Mouse (Mus musculus) left cerebral cortex, adult 18-20 months (tissue): ENCODE results near the gene Cnot1. TPM values are rescaled to one million over a fixed set of nuclear protein-coding genes. Genes with fewer than 3 reads are reported as not detected.
"Not testable (repeated sequence)": the region's sequence is repeated elsewhere in the genome, so short reads cannot be mapped to it uniquely, and the experiment has no call there.

ENCODE experiments used
- DNase-seq, 2 experiments: peaks; one replicate each; pipeline ENCODE4 v3.0.0; 2021 to 2022; ENCODE audit warnings: low spot score in 2 of 2, mixed read lengths in 1 of 2
- total RNA-seq, 2 experiments: library from RNA; stranded (reverse); gene quantifications; 2 replicates each; pipeline ENCODE4 v1.2.3; 2021

Cnot1 gene
- total RNA-seq, 2 experiments from 2014 or later, result 129 to 130 TPM

- no peak for DNase-seq
Measured at GRCm38 (mm10) chr8:95818211-95818610, 10.9 kb upstream of the Cnot1 start.

GRCm38 (mm10) chr8:95817597-95817996, 10.3 kb upstream of the Cnot1 start:
- no peak for DNase-seq

GRCm38 (mm10) chr8:95816044-95816708, 8.9 kb upstream of the Cnot1 start:
- no peak for DNase-seq

GRCm38 (mm10) chr8:95810184-95810591, 2.9 kb upstream of the Cnot1 start:
- no peak for DNase-seq

GRCm38 (mm10) chr8:95809116-95809515, 1.9 kb upstream of the Cnot1 start:
- no peak for DNase-seq

GRCm38 (mm10) chr8:95808631-95809030, 1.4 kb upstream of the Cnot1 start:
- DNase-seq, result no peak

- DNase-seq, result peak; percentile 93 to 94
Measured at GRCm38 (mm10) chr8:95807861-95808260, 597 bp upstream of the Cnot1 start.

- peak; percentile 31 to 55 for DNase-seq
Measured at GRCm38 (mm10) chr8:95806461-95807191, 638 bp downstream of the Cnot1 start.

GRCm38 (mm10) chr8:95805482-95805881, 1.8 kb downstream of the Cnot1 start:
- DNase-seq, result no peak

GRCm38 (mm10) chr8:95802231-95802630, 5.0 kb downstream of the Cnot1 start:
- no peak for DNase-seq

- DNase-seq, result no peak
Measured at GRCm38 (mm10) chr8:95801476-95802064, 5.7 kb downstream of the Cnot1 start.

- DNase-seq, result no peak
Measured at GRCm38 (mm10) chr8:95800353-95800752, 6.9 kb downstream of the Cnot1 start.

GRCm38 (mm10) chr8:95799891-95800290, 7.4 kb downstream of the Cnot1 start:
- DNase-seq, result no peak

- DNase-seq, result no peak
Measured at GRCm38 (mm10) chr8:95799117-95799516, 8.1 kb downstream of the Cnot1 start.

GRCm38 (mm10) chr8:95795333-95796061, 11.8 kb downstream of the Cnot1 start:
- DNase-seq, result not testable (repeated sequence)

- no peak for DNase-seq
Measured at GRCm38 (mm10) chr8:95785591-95785990, 21.7 kb downstream of the Cnot1 start.

GRCm38 (mm10) chr8:95782628-95783027, 24.6 kb downstream of the Cnot1 start:
- no peak for DNase-seq

GRCm38 (mm10) chr8:95781775-95782174, 25.5 kb downstream of the Cnot1 start:
- no peak for DNase-seq

- no peak for DNase-seq
Measured at GRCm38 (mm10) chr8:95781085-95781484, 26.2 kb downstream of the Cnot1 start.

- DNase-seq, result no peak
Measured at GRCm38 (mm10) chr8:95764133-95764532, 43.1 kb downstream of the Cnot1 start.

- DNase-seq, result no peak
Measured at GRCm38 (mm10) chr8:95760323-95760722, 46.9 kb downstream of the Cnot1 start.

- no peak for DNase-seq
Measured at GRCm38 (mm10) chr8:95751924-95752323, 55.3 kb downstream of the Cnot1 start.
